Mouse (Mus musculus): ENCODE data around the gene Gm20388.

DNA sequence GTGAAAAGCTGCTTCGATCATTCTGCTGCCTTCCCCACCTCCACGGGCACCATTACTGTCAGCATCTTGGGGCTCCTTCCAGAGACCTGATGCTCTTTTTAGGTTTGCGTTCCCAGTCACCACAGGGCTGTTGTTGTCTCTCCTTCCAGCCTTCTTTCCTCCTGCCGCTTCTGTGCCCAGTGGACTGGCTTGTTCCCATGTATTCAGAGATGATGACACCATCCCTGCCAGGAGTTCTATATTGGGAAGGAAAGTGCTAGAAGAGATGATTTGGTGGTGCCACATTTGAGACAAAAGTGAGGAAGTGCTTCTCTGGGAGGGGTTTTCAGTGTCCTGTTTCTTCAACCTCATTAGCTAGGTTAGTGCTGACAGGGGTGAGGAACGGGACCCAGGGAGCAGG lies 208.2 kb downstream of the Gm20388 start:
- TF ChIP-seq CTCF (IDR thresholded peaks at IDR 0.05; ENCODE audit: low read depth, low read length) (no peak), EP300 (IDR thresholded peaks at IDR 0.05; ENCODE audit: insufficient read depth, low read depth, low read length) (no peak), POLR2A (IDR thresholded peaks at IDR 0.05; ENCODE audit: insufficient read depth, low read length) (no peak)

Data from ES-Bruce4 (cell line).